Mouse (Mus musculus) heart, embryonic 14.5 days (tissue): ENCODE measurements at regions not wholly inside any gene's neighbourhood (a gene's known extent, or its start where the extent isn't known, plus 50 kb on each side); places are given as distances from the start of the nearest gene placed in this dataset.

Experiments used
- ATAC-seq: fragments of 200-750 bp; cut with Nextera tagmentation; 2 replicates; pipeline ENCODE4 v1.8.0; 2017; ENCODE audit warnings: low read depth, moderate TSS enrichment; ENCODE audit not compliant: insufficient number of reproducible peaks, insufficient read depth, low FRiP score
- H3K27ac ChIP-seq, 2 experiments: fragments of 200-500 bp in 1 of 2; fragments of 300-500 bp in 1 of 2; sonication (generic) in 1 of 2; replicated peaks in 1 of 2; 2 replicates each; pipeline ENCODE4 v1.5.1; 2012 to 2014; ENCODE audit warnings: low read depth in 2 of 2, low read length in 2 of 2, control low read depth in 1 of 2, mild to moderate bottlenecking in 1 of 2, mixed read lengths in 1 of 2; ENCODE audit not compliant: control insufficient read depth in 1 of 2, insufficient read depth in 1 of 2
- H3K27me3 ChIP-seq: fragments of 300-500 bp; sonication (generic); 2 replicates; pipeline ENCODE4 v1.6.1; 2014; ENCODE audit warnings: mild to moderate bottlenecking, low read length, control low read depth; ENCODE audit not compliant: control insufficient read depth, insufficient read depth
- H3K36me3 ChIP-seq: fragments of 300-500 bp; sonication (generic); 2 replicates; pipeline ENCODE4 v1.6.1; 2014; ENCODE audit warnings: mild to moderate bottlenecking, control low read depth, low read length, mixed read lengths; ENCODE audit not compliant: control insufficient read depth, insufficient read depth
- H3K4me1 ChIP-seq, 2 experiments: fragments of 200-500 bp in 1 of 2; fragments of 300-500 bp in 1 of 2; sonication (generic) in 1 of 2; 2 replicates each; pipeline ENCODE4 v1.6.1; 2012 to 2014; ENCODE audit warnings: low read length in 2 of 2, control low read depth in 1 of 2, mixed read lengths in 1 of 2; ENCODE audit not compliant: control insufficient read depth in 2 of 2, insufficient read depth in 2 of 2
- H3K4me2 ChIP-seq: fragments of 300-500 bp; sonication (generic); 2 replicates; pipeline ENCODE4 v1.6.1; 2014; ENCODE audit warnings: mild to moderate bottlenecking, low read length
- H3K4me3 ChIP-seq, 2 experiments: fragments of 200-500 bp in 1 of 2; fragments of 300-500 bp in 1 of 2; sonication (generic) in 1 of 2; 2 replicates each; pipeline ENCODE4 v1.5.1; 2012 to 2014; ENCODE audit warnings: low read length in 2 of 2, mild to moderate bottlenecking in 2 of 2, control low read depth in 1 of 2, low read depth in 1 of 2, moderate library complexity in 1 of 2; ENCODE audit not compliant: control insufficient read depth in 1 of 2, insufficient read depth in 1 of 2
- H3K9ac ChIP-seq: fragments of 300-500 bp; sonication (generic); 2 replicates; pipeline ENCODE4 v1.6.1; 2014; ENCODE audit warnings: mild to moderate bottlenecking, low read length
- H3K9me3 ChIP-seq: fragments of 300-500 bp; sonication (generic); 2 replicates; pipeline ENCODE4 v1.6.1; 2016; ENCODE audit warnings: low read length, control low read depth; ENCODE audit not compliant: control insufficient read depth
- WGBS: fragments of 180-500 bp; shearing (Covaris S2); extraction: QIAGEN DNeasy Blood & Tissue Kit; methylation state at CpG from one replicate; pipeline ENCODE4 v1.1.7; 2014; 5-methylcytosine and 5-hydroxymethylcytosine counted together

- Histone ChIP-seq H3K4me3 (no peak overlapping the region), H3K9ac (no peak overlapping the region), H3K4me1 (peaks cover 8 to 12% of the 10 kb centered on the region in 2 experiments), H3K36me3 (no peaks in the 10 kb centered on the region), H3K27ac (peak overlapping the region; percentile 36 to 61), H3K4me2 (no peak overlapping the region), H3K27me3 (no peaks in the 10 kb centered on the region), H3K9me3 (peaks cover 3% of the 10 kb centered on the region; the same call in 1 of the 2 replicates)
- no peak; the same call in 1 of the 2 replicates for ATAC-seq
- 34% methylated on average over 6 of the region's 6 CpGs for WGBS
These were observed 75.8 kb upstream of the Cpeb4 start for GRCm38 (mm10) chr11:31796245-31796644.

DNA sequence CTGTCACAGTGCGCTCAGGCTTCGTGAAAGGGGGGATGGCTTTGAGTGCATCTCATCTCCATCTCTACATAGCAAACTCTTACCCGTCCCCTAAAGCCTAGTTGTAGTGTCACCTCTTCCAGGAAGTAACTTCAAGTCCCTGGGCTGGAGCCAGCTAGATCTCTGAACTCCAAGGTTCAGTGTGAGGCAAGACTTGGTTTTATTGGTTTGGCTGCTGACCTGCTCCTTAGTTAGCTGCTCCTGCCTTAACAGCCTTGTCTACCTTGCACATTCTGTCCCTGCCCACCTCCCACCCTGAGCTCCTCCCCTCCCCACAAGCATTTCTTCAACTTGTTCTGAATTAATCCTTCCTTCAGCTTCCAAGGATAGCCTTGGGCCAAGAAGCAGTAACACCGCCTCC lies 70.4 kb upstream of the Cpeb4 start:
- 75% methylated on average over 4 of the region's 4 CpGs for WGBS
- Histone ChIP-seq H3K4me2 (no peak overlapping the region), H3K27me3 (no peaks in the 10 kb centered on the region), H3K9ac (no peak overlapping the region), H3K9me3 (no peaks in the 10 kb centered on the region), H3K4me1 (peaks cover under 1 to 2% of the 10 kb centered on the region in 2 experiments; a peak in 3 of 4 replicates), H3K4me3 (no peak overlapping the region), H3K36me3 (no peaks in the 10 kb centered on the region), H3K27ac (no peak overlapping the region)
- no peak for ATAC-seq

DNA sequence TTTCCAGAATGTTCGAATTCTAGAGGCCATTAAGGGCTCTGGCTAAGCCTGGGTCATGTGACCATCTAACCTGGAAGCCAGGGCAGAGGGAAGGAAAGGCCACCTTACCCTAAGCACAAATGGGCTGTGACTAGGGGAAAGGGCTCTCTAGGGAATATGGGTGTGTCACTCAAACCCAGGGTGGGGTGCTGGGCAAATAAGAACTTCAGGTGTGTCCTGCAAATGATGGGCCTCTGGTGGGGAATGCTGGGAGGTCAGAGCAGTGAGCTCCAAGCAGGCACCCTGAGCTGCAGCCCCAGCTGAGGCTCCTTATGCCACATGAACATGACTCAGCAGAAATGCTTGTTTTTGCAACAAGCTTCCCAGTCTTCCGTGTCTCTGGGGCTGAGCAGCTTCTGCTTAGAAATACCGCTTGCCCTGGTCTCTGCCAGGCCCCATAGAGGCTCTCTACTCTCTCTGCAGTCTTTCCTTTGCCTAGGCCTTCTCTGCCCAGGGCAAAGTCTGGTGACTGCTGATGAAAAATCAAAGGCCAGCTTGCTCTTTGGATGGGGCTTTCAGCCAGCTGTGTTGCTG lies 68.6 kb upstream of the Cpeb4 start:
- no peaks in the 10 kb centered on the region for H3K9me3 ChIP-seq
- H3K9ac ChIP-seq, result no peak overlapping the region
- ATAC-seq, result peak; percentile 18; the same call in 1 of the 2 replicates
- no peaks in the 10 kb centered on the region for H3K36me3 ChIP-seq
- H3K4me3 ChIP-seq, result no peak overlapping the region
- H3K4me1 ChIP-seq, result peaks cover 6 to 8% of the 10 kb centered on the region in 2 experiments
- WGBS, result 49% methylated on average over 3 of the region's 3 CpGs
- no peak overlapping the region for H3K4me2 ChIP-seq
- H3K27ac ChIP-seq, result no peak overlapping the region
- H3K27me3 ChIP-seq, result no peaks in the 10 kb centered on the region

DNA sequence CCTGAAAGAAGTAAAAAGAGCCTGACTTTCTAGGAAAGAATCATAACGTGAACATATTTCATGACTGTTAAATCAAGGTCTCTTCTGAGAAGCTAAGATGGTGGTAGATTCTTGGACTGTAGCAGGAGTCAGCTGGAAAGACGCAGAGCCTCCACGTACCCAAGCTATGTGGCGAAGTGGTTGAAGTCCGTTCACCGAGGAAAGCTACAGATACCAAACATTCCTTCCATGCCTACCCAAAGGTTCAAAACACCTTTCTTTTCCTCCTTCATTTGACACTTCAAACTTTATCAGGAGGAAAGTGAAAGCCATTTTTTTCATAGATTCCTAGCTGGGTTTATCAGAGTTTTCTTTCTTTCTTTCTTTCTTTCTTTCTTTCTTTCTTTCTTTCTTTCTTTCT lies 67.5 kb upstream of the Cpeb4 start:
- Histone ChIP-seq H3K4me1 (peaks cover 6 to 8% of the 10 kb centered on the region in 2 experiments), H3K27ac (no peak overlapping the region), H3K27me3 (no peaks in the 10 kb centered on the region), H3K9ac (no peak overlapping the region), H3K4me2 (no peak overlapping the region), H3K9me3 (no peaks in the 10 kb centered on the region), H3K36me3 (no peaks in the 10 kb centered on the region), H3K4me3 (no peak overlapping the region)
- WGBS, result 68% methylated on average over 6 of the region's 6 CpGs
- ATAC-seq, result no peak

GRCm38 (mm10) chr11:31807461-31808215 lies 64.4 kb upstream of the Cpeb4 start:
- no peak overlapping the region for H3K4me3 ChIP-seq
- H3K4me2 ChIP-seq, result no peak overlapping the region
- H3K36me3 ChIP-seq, result no peaks in the 10 kb centered on the region
- no peak for ATAC-seq
- H3K9me3 ChIP-seq, result no peaks in the 10 kb centered on the region
- 83% methylated on average over 8 of the region's 8 CpGs for WGBS
- H3K9ac ChIP-seq, result no peak overlapping the region
- no peaks in the 10 kb centered on the region for H3K27me3 ChIP-seq
- no peak overlapping the region for H3K27ac ChIP-seq
- H3K4me1 ChIP-seq, result peaks cover 20 to 21% of the 10 kb centered on the region in 2 experiments

DNA sequence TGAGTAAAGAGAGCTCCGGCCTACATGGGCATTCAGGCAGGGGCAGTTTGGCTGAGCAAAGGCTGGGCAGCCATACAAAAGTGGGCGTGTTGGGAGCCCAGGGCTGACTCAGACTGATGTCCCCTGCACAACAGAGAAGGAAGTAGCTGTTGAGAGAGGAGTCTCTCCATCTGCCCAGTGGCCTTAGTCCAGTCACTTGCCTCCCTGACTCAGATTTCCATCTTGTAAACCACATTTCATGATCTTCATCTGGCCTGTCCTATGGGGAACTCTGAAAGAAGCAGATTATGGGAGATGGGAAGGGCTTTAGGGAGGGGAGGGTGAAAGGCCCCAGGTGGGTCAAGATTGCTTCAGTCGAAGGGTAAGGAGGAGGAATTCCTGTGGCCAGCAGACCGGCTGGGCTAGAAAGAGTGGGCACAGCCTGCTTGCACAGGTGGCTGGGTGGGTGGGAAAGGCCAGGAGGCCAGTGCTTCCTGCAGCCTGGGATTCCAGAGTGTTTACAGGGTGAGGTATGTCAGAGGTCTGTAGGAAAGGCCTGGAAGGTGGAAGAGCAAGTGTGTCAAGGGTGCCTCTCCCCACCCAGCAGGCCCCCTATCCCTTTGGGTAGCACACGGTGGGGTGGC lies 63.7 kb upstream of the Cpeb4 start:
- no peaks in the 10 kb centered on the region for H3K9me3 ChIP-seq
- H3K4me3 ChIP-seq, result no peak overlapping the region
- 75% methylated on average over 5 of the region's 5 CpGs for WGBS
- H3K4me2 ChIP-seq, result no peak overlapping the region
- no peaks in the 10 kb centered on the region for H3K36me3 ChIP-seq
- H3K4me1 ChIP-seq, result peaks cover 20 to 21% of the 10 kb centered on the region in 2 experiments
- no peak overlapping the region for H3K9ac ChIP-seq
- H3K27me3 ChIP-seq, result no peaks in the 10 kb centered on the region
- ATAC-seq, result no peak
- no peak overlapping the region for H3K27ac ChIP-seq

GRCm38 (mm10) chr11:31810011-31810786 lies 61.8 kb upstream of the Cpeb4 start:
- Histone ChIP-seq H3K9ac (no peak overlapping the region), H3K4me3 (no peak overlapping the region), H3K36me3 (no peaks in the 10 kb centered on the region), H3K4me2 (no peak overlapping the region), H3K27ac (no peak overlapping the region), H3K9me3 (no peaks in the 10 kb centered on the region), H3K4me1 (peaks cover 18 to 21% of the 10 kb centered on the region in 2 experiments), H3K27me3 (no peaks in the 10 kb centered on the region)
- no peak; the same call in 1 of the 2 replicates for ATAC-seq
- 48% methylated on average over 7 of the region's 7 CpGs for WGBS
